Mouse (Mus musculus) kidney, embryonic 15.5 days (tissue): ENCODE measurements around the gene Gjb4. TPM values are rescaled to one million over a fixed set of nuclear protein-coding genes. Genes with fewer than 3 reads are reported as not detected.

Experiments
- ATAC-seq: fragments of 200-750 bp; cut with Nextera tagmentation; replicated peaks from 2 replicates; pipeline ENCODE4 v1.8.0; 2017; ENCODE audit warnings: moderate TSS enrichment; ENCODE audit not compliant: low FRiP score
- H3K27ac ChIP-seq: fragments of 300-500 bp; sonication (generic); 2 replicates; pipeline ENCODE4 v1.5.1; 2015; ENCODE audit warnings: mild to moderate bottlenecking, inconsistent platforms
- H3K27me3 ChIP-seq: fragments of 300-500 bp; sonication (generic); 2 replicates; pipeline ENCODE4 v1.6.1; 2015; ENCODE audit warnings: inconsistent platforms
- H3K36me3 ChIP-seq: fragments of 300-500 bp; sonication (generic); 2 replicates; pipeline ENCODE4 v1.6.1; 2015; ENCODE audit warnings: inconsistent platforms
- H3K4me1 ChIP-seq: fragments of 300-500 bp; sonication (generic); 2 replicates; pipeline ENCODE4 v1.6.1; 2015; ENCODE audit warnings: inconsistent platforms
- H3K4me2 ChIP-seq: fragments of 300-500 bp; sonication (generic); 2 replicates; pipeline ENCODE4 v1.6.1; 2015; ENCODE audit warnings: moderate library complexity, mild to moderate bottlenecking, inconsistent platforms
- H3K4me3 ChIP-seq: fragments of 300-500 bp; sonication (generic); replicated peaks from 2 replicates; pipeline ENCODE4 v1.5.1; 2015; ENCODE audit warnings: mild to moderate bottlenecking, inconsistent platforms
- H3K9ac ChIP-seq: fragments of 300-500 bp; sonication (generic); 2 replicates; pipeline ENCODE4 v1.6.1; 2015; ENCODE audit warnings: mild to moderate bottlenecking, inconsistent platforms
- H3K9me3 ChIP-seq: fragments of 300-500 bp; sonication (generic); replicated peaks from 2 replicates; pipeline ENCODE4 v1.6.1; 2016; ENCODE audit warnings: inconsistent platforms
- WGBS: fragments of 180-500 bp; shearing (Covaris S2); methylation state at CpG from one replicate; pipeline ENCODE4 v1.1.7; 2015; ENCODE audit warnings: mixed read lengths; 5-methylcytosine and 5-hydroxymethylcytosine counted together
- polyA plus RNA-seq: library from polyadenylated mRNA; unstranded; fragments of >200 nt; fragmentation: Nextera tagmentation; extraction: Ambion mirVana; gene quantifications from 2 replicates; pipeline ENCODE4 v1.2.1, GENCODE M21; 2015

Gjb4 gene
- polyA plus RNA-seq, 1 experiment from 2014 or later: 1.1 TPM

DNA sequence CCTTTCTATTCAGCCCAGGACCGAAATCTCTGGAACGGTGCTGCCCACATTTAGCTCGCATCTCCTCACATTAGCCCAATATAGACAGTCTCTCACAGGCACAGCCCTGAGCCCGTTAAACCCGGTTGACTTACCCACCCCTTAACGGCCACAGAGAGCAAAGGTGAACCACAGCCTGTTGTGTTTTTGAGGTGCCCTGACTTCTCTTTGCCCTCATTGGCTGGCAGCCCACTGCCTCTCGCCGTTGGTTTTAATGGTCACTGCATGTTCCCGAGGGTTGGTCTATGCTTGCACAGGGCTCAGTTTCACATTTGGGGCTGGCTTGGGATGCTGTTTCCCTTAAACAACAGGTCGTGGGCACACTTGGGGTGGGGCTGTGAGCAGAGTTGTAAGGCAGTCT lies 29.6 kb downstream of the Gjb4 start:
- Histone ChIP-seq H3K4me3 (no peak overlapping the region), H3K9ac (no peak overlapping the region), H3K4me2 (no peak overlapping the region), H3K27ac (no peak overlapping the region), H3K4me1 (peaks cover 7% of the 10 kb centered on the region), H3K9me3 (no peaks in the 10 kb centered on the region), H3K36me3 (no peaks in the 10 kb centered on the region), H3K27me3 (peaks cover 52% of the 10 kb centered on the region)
- 70% methylated on average over 10 of the region's 10 CpGs for WGBS
- ATAC-seq: no peak

DNA sequence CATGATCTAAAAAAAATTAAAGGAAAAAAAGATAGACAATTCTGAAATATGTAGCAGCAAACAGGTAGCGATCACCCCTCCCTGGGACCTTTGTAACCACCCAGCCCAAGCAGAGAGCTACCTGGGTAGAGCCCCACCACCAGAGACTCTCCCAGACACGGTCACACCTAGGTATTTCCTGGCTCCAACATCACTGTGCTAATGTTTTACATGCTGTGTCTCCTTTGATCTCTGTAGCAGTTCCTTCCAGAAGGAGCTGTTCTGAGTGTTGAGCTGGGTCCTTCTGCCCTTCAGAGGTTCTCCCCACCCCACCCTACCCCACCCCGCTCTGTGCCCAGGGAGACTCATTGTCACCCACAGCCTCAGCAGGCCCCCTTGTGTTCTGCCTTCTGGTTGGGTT lies 30.2 kb downstream of the Gjb4 start:
- Histone ChIP-seq H3K4me2 (no peak overlapping the region), H3K4me1 (peaks cover 4% of the 10 kb centered on the region; the same call in 1 of the 2 replicates), H3K9me3 (no peaks in the 10 kb centered on the region), H3K4me3 (no peak overlapping the region), H3K27me3 (peaks cover 47% of the 10 kb centered on the region), H3K36me3 (no peaks in the 10 kb centered on the region), H3K27ac (no peak overlapping the region), H3K9ac (no peak overlapping the region)
- no peak for ATAC-seq
- 61% methylated on average over 3 of the region's 3 CpGs for WGBS

DNA sequence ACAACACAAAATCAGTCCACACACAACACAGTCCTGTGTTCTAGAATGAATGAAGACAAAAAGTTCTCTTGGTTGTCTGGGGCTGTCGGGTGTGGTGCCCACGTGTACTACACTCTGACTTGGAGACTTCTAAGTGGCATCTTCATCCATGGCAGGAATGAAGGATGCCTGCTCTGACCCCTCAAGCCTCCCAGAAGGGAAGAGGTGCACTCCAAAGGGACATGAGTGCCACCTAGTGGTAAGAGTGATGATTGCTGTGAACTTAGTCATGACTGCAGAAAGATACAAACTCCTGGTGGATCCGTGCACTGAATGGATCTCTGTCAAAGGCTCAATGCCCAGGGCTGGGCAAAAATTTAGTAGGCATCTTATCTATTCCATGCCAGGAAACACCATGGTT lies 34.3 kb downstream of the Gjb4 start:
- H3K9ac ChIP-seq: no peak overlapping the region
- peaks cover 2% of the 10 kb centered on the region; the same call in 1 of the 2 replicates for H3K4me1 ChIP-seq
- no peak overlapping the region for H3K4me2 ChIP-seq
- ATAC-seq: no peak
- H3K27ac ChIP-seq: no peak overlapping the region
- H3K27me3 ChIP-seq: peaks cover 21% of the 10 kb centered on the region
- no peaks in the 10 kb centered on the region for H3K36me3 ChIP-seq
- WGBS: 8% methylated on average over 3 of the region's 3 CpGs
- H3K4me3 ChIP-seq: no peak overlapping the region
- no peaks in the 10 kb centered on the region for H3K9me3 ChIP-seq

DNA sequence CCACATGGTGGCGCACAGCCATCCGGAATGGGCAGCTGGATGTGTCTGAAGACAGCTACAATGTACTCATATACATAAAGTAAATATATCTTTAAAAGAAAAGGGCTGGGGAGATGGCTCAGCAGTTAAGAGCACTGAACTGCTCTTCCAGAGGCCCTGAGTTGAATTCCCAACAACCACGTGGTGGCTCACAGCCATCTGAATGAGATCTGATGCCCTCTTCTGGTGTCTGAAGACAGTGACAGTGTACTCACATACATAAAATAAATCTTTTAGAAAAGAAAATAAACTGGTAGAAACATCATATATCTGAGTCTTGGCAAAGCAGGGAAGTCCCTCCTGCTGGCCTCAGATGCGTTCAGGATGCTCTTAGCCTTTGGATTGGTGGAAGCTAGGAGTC lies 36.7 kb downstream of the Gjb4 start:
- Histone ChIP-seq H3K27me3 (peaks cover 38% of the 10 kb centered on the region), H3K4me3 (no peak overlapping the region), H3K9me3 (no peaks in the 10 kb centered on the region), H3K4me2 (no peak overlapping the region), H3K4me1 (peaks cover 13% of the 10 kb centered on the region; the same call in 1 of the 2 replicates), H3K9ac (no peak overlapping the region), H3K36me3 (no peaks in the 10 kb centered on the region), H3K27ac (no peak overlapping the region)
- WGBS: 54% methylated on average over 4 of the region's 4 CpGs
- ATAC-seq: no peak

DNA sequence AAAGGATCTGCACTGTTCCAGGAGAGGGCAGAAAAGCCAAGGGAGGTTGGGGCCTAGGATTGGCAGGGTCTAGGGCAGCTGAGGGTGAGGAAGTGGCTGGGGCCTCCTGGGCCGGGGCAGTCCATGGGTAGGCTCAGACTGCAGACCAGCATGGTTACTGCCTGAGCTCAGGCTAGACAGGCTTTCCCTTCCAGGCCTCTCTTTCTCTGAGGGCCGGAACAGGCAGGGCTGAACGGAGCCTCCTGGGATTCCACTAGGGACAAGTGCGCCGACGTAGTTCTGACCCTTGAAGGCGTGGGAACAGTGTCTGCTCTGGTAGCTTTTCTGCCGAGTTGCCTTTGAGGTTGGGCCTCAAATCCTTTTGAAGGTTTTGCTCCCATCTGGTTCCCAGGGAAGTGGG lies 38.1 kb downstream of the Gjb4 start:
- H3K4me1 ChIP-seq: peaks cover 13% of the 10 kb centered on the region; the same call in 1 of the 2 replicates
- no peak overlapping the region for H3K4me2 ChIP-seq
- H3K9me3 ChIP-seq: no peaks in the 10 kb centered on the region
- H3K4me3 ChIP-seq: no peak overlapping the region
- H3K36me3 ChIP-seq: no peaks in the 10 kb centered on the region
- H3K27me3 ChIP-seq: peaks cover 40% of the 10 kb centered on the region
- 79% methylated on average over 8 of the region's 8 CpGs for WGBS
- H3K9ac ChIP-seq: no peak overlapping the region
- no peak overlapping the region for H3K27ac ChIP-seq
- ATAC-seq: no peak

DNA sequence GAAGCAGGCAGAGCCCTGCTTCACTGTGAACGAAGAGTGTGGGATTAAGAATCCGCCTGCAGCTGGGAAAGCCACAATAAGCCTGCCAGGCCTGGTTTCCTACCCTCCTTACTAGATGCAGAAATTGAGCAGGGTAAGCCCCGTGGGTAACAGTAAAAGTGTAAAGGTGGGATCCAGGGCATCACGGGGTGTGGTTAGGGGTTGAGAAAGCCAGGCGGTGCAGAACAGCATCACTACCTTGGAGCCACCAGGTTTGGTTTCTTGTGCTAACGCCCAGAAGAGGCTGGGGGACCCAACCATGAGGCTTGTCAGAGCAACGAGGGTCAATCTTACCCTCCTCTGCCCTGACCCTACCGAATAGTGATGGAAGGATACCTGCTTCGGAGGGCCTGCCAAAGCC lies 39.3 kb downstream of the Gjb4 start:
- Histone ChIP-seq H3K27me3 (peaks cover 30% of the 10 kb centered on the region), H3K36me3 (no peaks in the 10 kb centered on the region), H3K9me3 (no peaks in the 10 kb centered on the region), H3K4me2 (peak overlapping the region; percentile 95), H3K4me3 (peak overlapping the region; percentile 56; the same call in 1 of the 2 replicates), H3K4me1 (peaks cover 13% of the 10 kb centered on the region; the same call in 1 of the 2 replicates), H3K9ac (no peak overlapping the region), H3K27ac (no peak overlapping the region)
- 50% methylated on average over 9 of the region's 9 CpGs for WGBS
- no peak for ATAC-seq

DNA sequence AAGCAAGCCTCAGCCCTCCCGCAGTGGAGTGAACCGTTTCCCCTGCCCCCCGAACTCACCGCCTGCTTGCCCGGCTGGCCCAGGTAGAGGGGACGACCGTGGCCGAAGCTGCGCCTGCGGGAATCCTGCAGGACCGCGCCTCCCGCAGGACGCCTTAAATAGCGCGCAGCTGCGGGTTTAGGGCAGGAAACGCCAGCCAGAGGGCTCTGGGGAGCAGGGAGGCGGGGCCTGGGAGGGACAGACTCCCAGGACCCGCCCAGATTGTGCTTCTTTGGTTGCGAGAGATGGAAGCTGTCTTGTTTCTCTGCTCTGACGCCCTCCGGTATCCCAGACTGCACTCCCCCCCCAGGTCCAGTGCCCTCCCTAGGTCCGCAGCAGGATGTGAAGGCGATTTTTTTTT lies 40.0 kb downstream of the Gjb4 start, which contains the start of gene Gja4:
Gene Gja4 (minus strand): TSS at position 179 of the 400 bp plus-strand sequence.
- peak; percentile 87 for ATAC-seq
- H3K9ac ChIP-seq: peak within 1 kb of the TSS; percentile 56
- peak within 1 kb of the TSS; percentile 56 for H3K4me3 ChIP-seq
- H3K27me3 ChIP-seq: peaks cover 30% of the 10 kb centered on the region
- H3K27ac ChIP-seq: no peak within 1 kb of the TSS
- WGBS: under 1% methylated on average over 25 of the region's 25 CpGs
- H3K4me1 ChIP-seq: peaks cover 13% of the 10 kb centered on the region; the same call in 1 of the 2 replicates
- H3K9me3 ChIP-seq: no peaks in the 10 kb centered on the region
- no peaks in the 10 kb centered on the region for H3K36me3 ChIP-seq
- peak within 1 kb of the TSS; percentile 95 for H3K4me2 ChIP-seq

DNA sequence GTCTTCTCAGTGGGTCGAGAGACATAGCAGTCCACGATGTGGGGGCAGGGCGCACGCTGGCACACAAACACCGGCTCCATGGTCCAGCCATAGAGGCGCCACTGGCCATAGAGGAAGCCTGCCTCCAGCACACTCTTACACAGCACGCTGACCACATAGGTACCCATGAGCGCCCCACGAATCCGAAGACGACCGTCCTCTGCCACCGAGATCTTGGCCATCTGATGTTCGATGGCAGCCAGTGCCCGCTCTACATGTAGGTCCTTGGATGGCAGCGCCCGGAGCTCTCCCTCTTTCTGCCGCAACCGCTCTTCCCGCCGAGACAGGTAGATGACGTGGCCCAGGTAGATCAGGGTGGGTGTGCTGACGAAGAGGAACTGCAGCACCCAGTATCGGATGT lies 41.5 kb downstream of the Gjb4 start:
- Histone ChIP-seq H3K4me3 (peak overlapping the region; percentile 56), H3K9me3 (no peaks in the 10 kb centered on the region), H3K4me1 (peaks cover 13% of the 10 kb centered on the region; the same call in 1 of the 2 replicates), H3K4me2 (peak overlapping the region; percentile 95; the same call in 1 of the 2 replicates), H3K36me3 (no peaks in the 10 kb centered on the region), H3K27me3 (peaks cover 30% of the 10 kb centered on the region), H3K9ac (no peak overlapping the region), H3K27ac (no peak overlapping the region)
- ATAC-seq: no peak
- WGBS: 65% methylated on average over 24 of the region's 24 CpGs

DNA sequence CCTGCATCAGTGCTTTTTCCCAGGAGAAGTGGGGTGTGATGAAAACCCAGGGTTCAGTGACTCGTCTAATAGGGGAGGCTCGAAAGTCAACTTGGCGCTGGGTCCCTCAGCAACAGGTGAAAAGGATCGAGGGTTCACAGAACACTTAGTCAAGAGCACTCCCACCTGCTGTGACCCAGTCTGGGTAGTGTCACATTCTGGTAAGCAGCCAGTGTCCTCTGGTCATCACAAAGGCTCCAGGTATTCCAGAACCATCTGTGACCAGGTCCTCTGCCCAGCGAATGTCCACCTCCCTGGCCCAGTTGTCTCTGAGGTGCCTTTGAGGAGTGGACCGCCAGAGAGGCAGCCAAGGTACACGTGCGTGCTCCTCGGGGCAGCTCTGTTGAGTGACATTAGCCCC lies 42.3 kb downstream of the Gjb4 start:
- ATAC-seq: no peak
- 61% methylated on average over 9 of the region's 9 CpGs for WGBS
- Histone ChIP-seq H3K4me1 (peaks cover 13% of the 10 kb centered on the region; the same call in 1 of the 2 replicates), H3K4me2 (peak overlapping the region; percentile 95; the same call in 1 of the 2 replicates), H3K9ac (no peak overlapping the region), H3K27ac (no peak overlapping the region), H3K4me3 (no peak overlapping the region), H3K9me3 (no peaks in the 10 kb centered on the region), H3K27me3 (peaks cover 30% of the 10 kb centered on the region), H3K36me3 (no peaks in the 10 kb centered on the region)

DNA sequence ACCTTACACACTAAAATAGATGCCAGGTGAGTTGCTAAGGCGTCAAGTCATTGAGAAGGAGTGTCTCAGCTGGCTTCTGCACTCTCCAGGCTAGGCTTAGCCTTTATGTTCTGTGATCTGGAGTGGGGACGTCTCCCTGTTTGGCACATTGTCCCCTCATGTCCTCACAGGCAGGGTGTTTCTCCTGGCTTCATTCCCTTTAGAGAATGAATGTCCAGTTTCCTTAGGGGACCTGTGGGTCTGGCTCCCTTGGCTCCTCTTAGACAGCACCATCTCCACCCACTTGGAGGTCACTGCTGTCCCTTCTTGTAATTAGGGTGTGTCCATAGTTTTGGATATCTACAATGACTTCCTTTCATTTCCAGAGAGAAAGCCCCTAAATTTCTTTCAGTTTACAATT lies 47.0 kb downstream of the Gjb4 start:
- Histone ChIP-seq H3K9me3 (no peaks in the 10 kb centered on the region), H3K9ac (no peak overlapping the region), H3K36me3 (no peaks in the 10 kb centered on the region), H3K4me2 (no peak overlapping the region), H3K4me1 (0 out of 2 replicates have a peak, but pooled peaks cover 2% of the 10 kb centered on the region), H3K27ac (no peak overlapping the region), H3K27me3 (peaks cover 2% of the 10 kb centered on the region; the same call in 1 of the 2 replicates), H3K4me3 (no peak overlapping the region)
- no peak for ATAC-seq
- WGBS: 63% methylated on average over 2 of the region's 2 CpGs

DNA sequence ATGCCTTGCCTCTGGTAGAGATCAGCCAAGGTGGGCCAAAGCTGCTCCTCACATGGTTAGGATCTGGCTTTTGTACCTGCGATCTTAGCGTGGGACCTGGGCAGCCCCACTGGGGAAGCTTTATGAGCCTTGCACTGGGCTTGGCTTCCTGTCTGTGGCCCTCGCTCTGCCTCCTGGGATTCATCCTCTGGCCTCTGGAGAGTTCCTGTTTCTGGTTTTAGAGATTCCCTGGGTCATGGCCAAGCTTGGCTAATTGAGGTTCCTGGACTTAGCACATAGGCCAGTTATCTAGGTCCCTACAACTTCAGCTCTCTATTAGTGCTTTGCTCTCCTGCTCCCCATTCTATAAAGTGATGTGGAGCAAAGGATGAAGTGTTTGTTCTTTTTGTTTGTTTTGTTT lies 50.1 kb downstream of the Gjb4 start:
- no peak overlapping the region for H3K4me3 ChIP-seq
- H3K27me3 ChIP-seq: no peaks in the 10 kb centered on the region
- no peaks in the 10 kb centered on the region for H3K36me3 ChIP-seq
- ATAC-seq: no peak
- no peaks in the 10 kb centered on the region for H3K9me3 ChIP-seq
- 0 out of 2 replicates have a peak, but pooled peaks cover 2% of the 10 kb centered on the region for H3K4me1 ChIP-seq
- H3K4me2 ChIP-seq: no peak overlapping the region
- WGBS: 75% methylated on average over 3 of the region's 3 CpGs
- no peak overlapping the region for H3K27ac ChIP-seq
- no peak overlapping the region for H3K9ac ChIP-seq
